Mouse (Mus musculus): Measurements from ENCODE around the gene Eif2b1. TPM values are rescaled to one million over a fixed set of nuclear protein-coding genes. Genes with fewer than 3 reads are reported as not detected.
"Not testable (repeated sequence)": the region's sequence is repeated elsewhere in the genome, so short reads cannot be mapped to it uniquely, and the experiment has no call there.

The Eif2b1 gene
- total RNA-seq, 2 experiments from 2014 or later = 44.3 to 52.2 TPM

- no peak for DNase-seq (ENCODE audit: extremely low spot score in 1 of 2, low spot score in 2 of 2)
- intact Hi-C loops (cut with DNase I) = no loop called here
These were observed 26.8 kb downstream of the Eif2b1 start for GRCm38 (mm10) chr5:124552094-124552472.

GRCm38 (mm10) chr5:124551349-124552093 lies 27.4 kb downstream of the Eif2b1 start:
- DNase-seq (ENCODE audit: extremely low spot score in 1 of 2, low spot score in 2 of 2); intact Hi-C loops (cut with DNase I): not testable (repeated sequence)

GRCm38 (mm10) chr5:124550737-124551136 lies 28.2 kb downstream of the Eif2b1 start:
- intact Hi-C loops (cut with DNase I); DNase-seq (ENCODE audit: extremely low spot score in 1 of 2, low spot score in 2 of 2): not testable (repeated sequence)

- intact Hi-C loops (cut with DNase I) = no loop called here
- no peak for DNase-seq (ENCODE audit: extremely low spot score in 1 of 2, low spot score in 2 of 2)
These were observed 37.3 kb downstream of the Eif2b1 start for GRCm38 (mm10) chr5:124541602-124541973.

- intact Hi-C loops (cut with DNase I) = no loop called here
- peak in 1 of 2 experiments; percentile 84 for DNase-seq (ENCODE audit: extremely low spot score in 1 of 2, low spot score in 2 of 2)
These were observed 37.9 kb downstream of the Eif2b1 start for GRCm38 (mm10) chr5:124540905-124541601.

GRCm38 (mm10) chr5:124540383-124540786 lies 38.5 kb downstream of the Eif2b1 start, which contains the start of gene Tmed2:
Gene Tmed2 (plus strand): TSS chr5:124540695.
- intact Hi-C loops (cut with DNase I) = no loop called here
- peak; percentile 97 for DNase-seq (ENCODE audit: extremely low spot score in 1 of 2, low spot score in 2 of 2)

- intact Hi-C loops (cut with DNase I) = loop anchor here (5.0 kb wide), 1 partner anchor 103 kb away; the partner anchor contains the start of gene Kmt5a
- no peak for DNase-seq (ENCODE audit: extremely low spot score in 1 of 2, low spot score in 2 of 2)
These were observed 39.0 kb downstream of the Eif2b1 start for GRCm38 (mm10) chr5:124539905-124540304.

- intact Hi-C loops (cut with DNase I) = loop anchor here (5.0 kb wide), 1 partner anchor 102 kb away; the partner anchor contains the start of gene Kmt5a
- peak; percentile 56 to 66 for DNase-seq (ENCODE audit: extremely low spot score in 1 of 2, low spot score in 2 of 2)
These were observed 39.8 kb downstream of the Eif2b1 start for GRCm38 (mm10) chr5:124538813-124539792.

GRCm38 (mm10) chr5:124536776-124537175 lies 42.2 kb downstream of the Eif2b1 start:
- peak in 1 of 2 experiments; percentile 68 for DNase-seq (ENCODE audit: extremely low spot score in 1 of 2, low spot score in 2 of 2)
- intact Hi-C loops (cut with DNase I) = loop anchor here (5.0 kb wide), 1 partner anchor 99 kb away; the partner anchor contains the start of gene Kmt5a

GRCm38 (mm10) chr5:124535016-124535415 lies 43.9 kb downstream of the Eif2b1 start:
- intact Hi-C loops (cut with DNase I) = loop anchor here (5.0 kb wide), 1 partner anchor 98 kb away; the partner anchor contains the start of gene Kmt5a
- DNase-seq (ENCODE audit: extremely low spot score in 1 of 2, low spot score in 2 of 2) = no peak

GRCm38 (mm10) chr5:124532451-124532850 lies 46.5 kb downstream of the Eif2b1 start:
- intact Hi-C loops (cut with DNase I) = loop anchor here (5.0 kb wide), 1 partner anchor 45 kb away; no protein-coding TSS in a partner anchor
- peak in 1 of 2 experiments; percentile 45 for DNase-seq (ENCODE audit: extremely low spot score in 1 of 2, low spot score in 2 of 2)

GRCm38 (mm10) chr5:124531583-124531930 lies 47.4 kb downstream of the Eif2b1 start:
- intact Hi-C loops (cut with DNase I) = loop anchor here (5.0 kb wide), 1 partner anchor 44 kb away; no protein-coding TSS in a partner anchor
- DNase-seq (ENCODE audit: extremely low spot score in 1 of 2, low spot score in 2 of 2) = no peak

GRCm38 (mm10) chr5:124530655-124531582 lies 48.0 kb downstream of the Eif2b1 start, which contains the start of gene Rilpl1:
Gene Rilpl1 (minus strand): TSS chr5:124531391.
- intact Hi-C loops (cut with DNase I) = loop anchor here (5.0 kb wide), 1 partner anchor 44 kb away; no protein-coding TSS in a partner anchor
- peak; percentile 73 to 94 for DNase-seq (ENCODE audit: extremely low spot score in 1 of 2, low spot score in 2 of 2)

GRCm38 (mm10) chr5:124529697-124530096 lies 49.2 kb downstream of the Eif2b1 start:
- DNase-seq (ENCODE audit: extremely low spot score in 1 of 2, low spot score in 2 of 2) = no peak
- intact Hi-C loops (cut with DNase I) = loop anchor here (5.0 kb wide), 1 partner anchor 42 kb away; no protein-coding TSS in a partner anchor

GRCm38 (mm10) chr5:124529191-124529651 lies 49.7 kb downstream of the Eif2b1 start:
- intact Hi-C loops (cut with DNase I) = no loop called here
- peak in 1 of 2 experiments; percentile 63 for DNase-seq (ENCODE audit: extremely low spot score in 1 of 2, low spot score in 2 of 2)

- DNase-seq (ENCODE audit: extremely low spot score in 1 of 2, low spot score in 2 of 2) = no peak
- intact Hi-C loops (cut with DNase I) = no loop called here
These were observed 50.1 kb downstream of the Eif2b1 start for GRCm38 (mm10) chr5:124528791-124529190.

GRCm38 (mm10) chr5:124528351-124528750 lies 50.6 kb downstream of the Eif2b1 start:
- intact Hi-C loops (cut with DNase I) = no loop called here
- no peak for DNase-seq (ENCODE audit: extremely low spot score in 1 of 2, low spot score in 2 of 2)
